Mouse (Mus musculus) cerebellum, postnatal 36 days (tissue): ENCODE results near the gene Trpv4.

Experiments used
- DNase-seq, 2 experiments: peaks; one replicate each; pipeline ENCODE4 v3.0.0; 2021 to 2022; ENCODE audit warnings: mixed read lengths in 2 of 2

Trpv4 gene

GRCm38 (mm10) chr5:114658255-114658654 lies at the start of gene Trpv4:
Trpv4 (minus strand) TSS chr5:114658421.
- DNase-seq: no peak

- DNase-seq: peak; percentile 97 to 98
Measured at GRCm38 (mm10) chr5:114707265-114708068, 49.2 kb upstream of the Trpv4 start, which contains the start of gene Tchp. Tchp (plus strand) TSS chr5:114707760.

- DNase-seq: peak in 1 of 2 experiments; percentile 35
Measured at GRCm38 (mm10) chr5:114702403-114703392, 44.5 kb upstream of the Trpv4 start.

- no peak for DNase-seq
Measured at GRCm38 (mm10) chr5:114699015-114699414, 40.8 kb upstream of the Trpv4 start.

- DNase-seq: peak; percentile 93 to 94
Measured at GRCm38 (mm10) chr5:114698044-114698746, 40.0 kb upstream of the Trpv4 start.

- no peak for DNase-seq
Measured at GRCm38 (mm10) chr5:114696939-114697338, 38.7 kb upstream of the Trpv4 start.

GRCm38 (mm10) chr5:114695775-114696174 lies 37.6 kb upstream of the Trpv4 start:
- DNase-seq: no peak

GRCm38 (mm10) chr5:114690633-114691567 lies 32.7 kb upstream of the Trpv4 start, which contains the start of gene Gltp:
Gltp (minus strand) TSS chr5:114690984.
- peak; percentile 92 to 96 for DNase-seq

GRCm38 (mm10) chr5:114689700-114690366 lies 31.6 kb upstream of the Trpv4 start:
- DNase-seq: no peak

GRCm38 (mm10) chr5:114688703-114689102 lies 30.5 kb upstream of the Trpv4 start:
- no peak for DNase-seq

GRCm38 (mm10) chr5:114687901-114688300 lies 29.7 kb upstream of the Trpv4 start:
- no peak for DNase-seq

GRCm38 (mm10) chr5:114686726-114687210 lies 28.5 kb upstream of the Trpv4 start:
- no peak for DNase-seq

GRCm38 (mm10) chr5:114685986-114686385 lies 27.8 kb upstream of the Trpv4 start:
- DNase-seq: no peak

- DNase-seq: peak; percentile 67 to 71
Measured at GRCm38 (mm10) chr5:114681717-114682116, 23.5 kb upstream of the Trpv4 start.

GRCm38 (mm10) chr5:114680676-114681285 lies 22.6 kb upstream of the Trpv4 start:
- no peak for DNase-seq

GRCm38 (mm10) chr5:114679841-114680591 lies 21.8 kb upstream of the Trpv4 start:
- no peak for DNase-seq

- no peak for DNase-seq
Measured at GRCm38 (mm10) chr5:114674594-114674993, 16.4 kb upstream of the Trpv4 start.

- DNase-seq: no peak
Measured at GRCm38 (mm10) chr5:114673114-114673513, 14.9 kb upstream of the Trpv4 start.

- DNase-seq: no peak
Measured at GRCm38 (mm10) chr5:114669014-114669413, 10.8 kb upstream of the Trpv4 start.
